Mouse (Mus musculus): ENCODE results near the gene Ttll3.

The Ttll3 gene

DNA sequence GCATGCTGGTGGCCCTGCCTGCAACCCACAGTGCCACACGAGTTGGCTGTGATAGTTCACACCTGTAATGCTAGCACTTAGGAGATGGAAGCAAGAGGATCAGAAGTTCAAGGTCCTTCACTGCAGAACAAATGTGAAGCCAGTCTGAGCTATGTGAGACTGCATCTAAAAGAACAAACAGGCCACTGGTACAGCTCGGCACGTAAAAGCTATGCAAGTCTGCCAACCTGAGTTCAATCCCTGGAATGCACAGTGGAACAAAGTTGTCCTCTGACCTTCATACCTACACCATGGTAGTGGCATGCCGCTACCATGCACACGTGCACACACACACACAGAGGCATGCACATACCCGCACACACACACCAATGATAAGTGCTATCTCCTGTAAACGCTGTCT is 35.1 kb downstream of the Ttll3 start:
- no peak for DNase-seq (ENCODE audit: low spot score)

DNA sequence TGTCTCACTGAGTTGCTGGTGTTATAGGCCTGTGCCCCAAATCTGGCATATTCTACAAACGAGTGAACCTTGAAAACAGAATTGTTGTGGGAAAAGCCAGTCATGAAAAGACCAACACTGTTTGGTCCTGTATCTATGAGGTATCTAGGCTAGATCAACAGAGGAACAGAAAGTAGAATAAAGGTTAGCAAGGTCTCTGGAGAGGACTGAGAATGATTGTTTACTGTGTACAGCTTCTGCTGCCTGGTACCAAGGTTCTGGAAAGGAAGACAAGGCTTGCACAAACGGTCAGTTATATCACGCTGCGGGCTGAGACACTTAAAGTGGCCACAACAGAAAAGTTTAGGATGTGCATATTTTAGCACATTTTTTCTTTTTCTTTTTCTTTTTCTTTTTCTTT is 37.6 kb downstream of the Ttll3 start:
- no peak for DNase-seq (ENCODE audit: low spot score)

DNA sequence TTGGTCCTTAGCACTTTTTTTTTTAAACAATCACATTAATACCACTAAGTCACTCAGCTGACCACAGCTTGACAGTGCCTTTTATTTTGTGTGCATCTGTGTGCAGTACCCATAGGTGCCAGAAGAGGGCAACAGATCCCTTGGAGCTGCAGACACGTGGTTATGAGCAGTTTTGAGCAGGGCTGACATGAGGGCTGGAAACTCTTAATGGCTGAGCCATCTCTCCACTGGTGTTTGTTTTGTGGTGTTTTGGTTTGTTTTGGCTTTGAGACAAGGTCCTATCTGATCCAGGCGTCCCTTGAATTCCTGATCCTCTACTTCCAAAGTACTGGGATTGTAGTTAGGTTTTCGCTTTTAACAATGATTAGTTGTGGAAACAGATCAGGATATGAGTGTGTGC is 38.3 kb downstream of the Ttll3 start:
- DNase-seq (ENCODE audit: low spot score): peak; percentile 67

DNA sequence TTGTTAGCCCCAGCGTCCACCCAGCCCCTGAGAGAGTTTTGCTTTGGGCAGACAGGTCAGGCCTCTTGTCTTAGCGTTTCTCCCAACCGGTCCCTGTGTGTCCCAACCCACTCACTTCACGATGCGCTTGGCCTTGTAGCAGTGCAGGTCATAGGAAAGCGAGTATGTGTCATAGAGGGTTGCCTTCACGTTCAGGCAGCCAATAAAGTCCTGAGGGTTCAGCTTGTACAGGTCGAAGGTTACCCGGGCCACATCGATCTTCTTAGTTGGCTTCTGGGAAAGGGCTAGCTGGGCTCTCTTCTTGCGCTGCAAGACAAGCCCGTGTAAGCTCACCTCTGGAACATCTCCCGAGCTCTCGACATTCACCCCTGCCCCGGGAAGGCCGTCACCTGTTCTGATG is 38.9 kb downstream of the Ttll3 start:
- no peak for DNase-seq (ENCODE audit: low spot score)

DNA sequence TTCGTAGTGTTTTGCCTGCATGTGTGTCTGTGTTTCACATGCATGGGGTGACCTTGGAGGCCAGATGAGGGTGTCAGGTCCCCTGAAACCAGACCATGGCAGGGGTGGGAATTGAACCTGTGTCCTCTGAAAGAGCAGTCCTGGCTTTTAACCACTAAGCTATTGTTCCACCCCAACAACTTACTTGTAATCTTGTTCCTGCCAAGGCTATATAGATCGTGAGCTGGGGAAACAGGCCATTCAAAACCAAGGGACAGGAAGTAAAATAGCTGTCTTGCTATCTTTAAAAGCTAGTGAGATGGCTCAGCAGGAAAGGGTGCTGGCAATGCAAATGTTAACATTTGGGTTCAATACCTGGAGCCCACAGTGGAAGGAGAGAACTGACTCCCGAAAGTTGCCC is 40.9 kb downstream of the Ttll3 start:
- no peak for DNase-seq (ENCODE audit: low spot score)

DNA sequence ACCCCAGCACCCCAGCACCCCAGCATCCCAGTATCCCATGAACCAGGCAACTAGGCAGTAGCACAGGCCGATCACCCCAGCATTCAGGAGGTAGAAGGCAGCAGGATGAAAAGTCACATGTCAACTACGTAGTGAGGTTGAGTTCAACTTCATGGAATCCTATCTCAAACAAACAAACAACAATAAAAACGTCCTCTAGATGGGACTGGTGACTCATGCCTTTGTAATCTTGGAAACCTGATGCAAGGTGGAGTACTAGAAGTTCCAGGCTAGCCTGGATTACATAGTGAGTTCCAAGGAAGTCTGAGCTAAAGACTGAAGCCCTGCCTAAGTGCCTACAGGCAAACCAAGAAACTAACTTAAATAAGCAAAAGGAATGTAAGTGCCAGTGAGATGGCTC is 41.8 kb downstream of the Ttll3 start:
- DNase-seq (ENCODE audit: low spot score): no peak

DNA sequence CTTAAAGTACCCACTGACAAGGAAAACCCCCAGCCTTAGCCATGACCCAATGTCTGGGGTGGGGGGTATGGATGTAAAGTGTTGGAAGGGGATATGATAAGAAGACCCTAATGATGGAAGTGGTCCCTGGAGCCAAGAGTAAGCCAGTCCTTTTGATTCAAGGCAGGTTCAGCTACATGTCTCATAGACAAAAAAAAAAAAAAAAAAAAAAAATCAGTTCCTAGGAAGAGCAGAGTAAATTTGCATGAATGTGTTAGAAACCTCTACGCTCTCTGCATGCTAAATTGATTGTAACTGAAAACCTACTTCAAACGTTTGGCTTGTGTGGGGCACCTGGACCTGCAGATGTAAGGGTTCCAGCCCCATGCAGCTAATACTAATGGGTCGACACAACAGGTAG is 42.7 kb downstream of the Ttll3 start:
- DNase-seq (ENCODE audit: low spot score): no peak

DNA sequence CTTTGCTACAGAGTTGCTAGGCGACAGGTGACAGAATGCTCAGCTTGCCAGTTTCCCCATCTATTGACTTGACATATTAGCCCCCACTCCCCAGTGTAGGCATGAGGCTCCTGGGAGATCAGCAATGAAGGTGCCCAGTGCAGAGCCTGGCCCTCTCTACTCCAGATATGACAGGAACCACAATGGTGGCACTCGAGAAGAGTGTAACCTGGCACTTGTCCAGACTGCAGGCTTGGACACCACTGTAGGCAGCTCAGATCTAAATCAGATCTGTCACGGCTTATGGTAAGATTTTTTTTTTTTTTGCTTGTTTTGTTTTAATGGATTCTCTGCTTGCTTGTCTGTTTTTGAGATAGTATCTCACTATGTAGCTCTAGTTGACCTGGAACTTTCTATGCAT is 44.6 kb downstream of the Ttll3 start:
- no peak for DNase-seq (ENCODE audit: low spot score)

DNA sequence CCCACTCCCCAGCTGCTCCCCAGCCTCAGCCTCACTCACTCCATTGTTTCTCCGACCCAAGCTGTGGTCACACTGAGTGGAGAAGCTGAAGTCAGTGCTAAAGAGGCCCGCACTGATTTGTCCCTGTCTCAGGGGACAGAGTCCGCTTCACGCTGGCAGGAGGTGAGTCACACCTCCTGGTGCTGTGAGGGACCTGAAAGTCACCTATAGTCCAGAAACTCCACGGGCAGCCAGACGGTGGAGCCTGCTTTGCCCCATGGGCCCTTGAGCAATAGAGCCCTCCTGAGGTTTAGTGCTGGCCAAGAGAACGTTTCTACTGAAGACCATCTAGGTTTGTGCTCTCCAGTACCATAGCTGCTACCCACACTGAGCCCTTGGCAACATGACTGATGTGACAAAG is 45.6 kb downstream of the Ttll3 start:
- no peak for DNase-seq (ENCODE audit: low spot score)

DNA sequence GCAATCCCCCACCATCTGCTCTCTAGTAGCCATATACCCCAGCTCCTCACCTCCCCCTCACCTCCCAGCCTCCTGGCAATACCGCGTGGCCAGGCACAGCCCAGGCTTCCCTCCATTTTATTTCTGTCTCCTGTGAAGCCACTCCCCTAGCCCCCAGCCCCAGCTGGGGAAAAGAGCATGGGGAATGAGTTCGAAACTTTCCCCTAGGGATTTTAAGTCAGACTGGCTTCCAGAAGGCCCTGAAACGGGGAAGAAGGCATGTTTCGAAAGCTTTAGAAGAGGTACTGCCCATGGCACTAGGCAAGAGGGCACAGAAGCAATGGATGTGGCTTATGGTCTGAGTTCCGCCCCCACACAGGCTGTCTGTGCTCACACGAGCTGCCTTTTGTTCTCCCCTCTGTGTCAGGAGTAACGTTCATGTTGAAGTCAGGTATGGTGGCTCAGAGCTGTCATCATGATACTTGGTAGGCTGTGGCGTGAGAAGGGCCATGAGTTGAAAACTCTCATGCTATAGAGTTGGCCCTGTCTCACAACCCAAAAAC is 46.7 kb downstream of the Ttll3 start, which contains the start of gene Cidec:
Gene Cidec (minus strand): TSS at position 97 of the 542 bp plus-strand sequence.
- no peak for DNase-seq (ENCODE audit: low spot score)

DNA sequence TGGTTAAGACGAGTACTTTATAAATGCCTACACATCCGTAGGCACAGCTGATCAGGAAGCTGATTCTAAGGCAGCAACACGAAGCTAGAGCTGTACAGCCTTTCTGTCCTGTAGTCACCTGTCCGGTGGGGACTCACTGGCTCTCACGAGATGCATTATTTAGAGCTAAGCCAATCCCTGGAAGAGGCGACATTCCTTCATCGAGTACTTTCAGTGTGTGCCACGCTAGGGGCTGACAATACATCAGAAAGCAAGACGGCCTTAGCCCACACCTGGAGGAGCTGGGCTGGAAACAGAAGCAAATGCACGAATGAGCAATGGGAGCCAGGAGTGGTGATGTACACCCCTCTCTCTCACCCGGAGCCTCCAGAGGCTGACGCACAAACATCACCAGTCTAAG is 48.1 kb downstream of the Ttll3 start:
- no peak for DNase-seq (ENCODE audit: low spot score)

DNA sequence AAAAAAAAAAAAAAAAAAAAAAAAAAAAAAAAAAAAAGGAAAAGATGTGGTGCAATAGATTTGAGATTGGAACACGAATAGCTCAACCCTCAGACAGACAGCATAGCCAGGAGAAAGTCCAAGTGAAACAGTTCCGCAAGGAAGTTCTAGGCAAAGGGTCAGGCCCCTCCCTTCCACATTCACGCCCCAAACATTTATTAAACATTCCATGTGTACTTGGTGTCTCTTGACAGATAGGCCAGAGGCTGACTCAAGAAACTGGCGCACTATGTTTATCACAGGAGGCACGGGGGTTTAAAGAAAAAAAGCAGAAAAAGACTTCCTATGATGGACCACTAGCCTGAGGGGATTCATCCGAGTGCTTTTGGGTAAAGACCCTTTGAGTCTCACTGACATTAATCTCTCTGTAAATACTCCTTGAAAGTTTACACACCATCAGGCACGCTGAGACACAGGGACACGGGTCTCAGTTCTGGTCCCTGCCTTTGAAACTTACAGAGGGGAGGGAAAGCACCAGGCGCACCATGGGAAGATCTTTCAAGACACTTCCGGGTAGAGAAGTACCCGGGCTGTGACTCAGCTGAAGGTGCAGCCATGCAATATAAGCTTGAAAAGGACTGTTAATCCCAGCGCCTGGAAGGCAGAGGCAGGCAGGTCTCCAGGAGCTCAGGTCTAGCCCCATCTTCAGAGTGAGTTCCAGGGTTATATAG is 49.8 kb downstream of the Ttll3 start:
- no peak for DNase-seq (ENCODE audit: low spot score)

DNA sequence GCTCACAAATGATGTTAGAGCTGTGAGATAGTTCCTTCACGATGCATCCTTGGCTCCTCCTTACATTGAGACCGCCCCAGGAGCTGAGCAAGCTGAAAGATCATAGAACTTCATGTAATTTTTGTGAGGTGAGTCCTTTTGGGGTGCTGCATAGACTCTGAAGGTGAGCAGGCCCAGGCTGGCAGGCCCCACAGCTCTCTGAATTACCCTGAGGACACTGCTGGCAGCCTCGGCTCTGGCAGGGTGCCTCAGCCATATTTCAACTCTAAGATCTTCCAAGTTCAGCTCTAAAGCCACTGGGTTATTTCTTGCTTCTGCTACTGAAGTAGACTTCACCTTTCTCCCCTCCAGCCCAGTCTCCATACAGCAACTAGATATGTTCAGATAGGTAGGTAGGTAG is 51.6 kb downstream of the Ttll3 start:
- DNase-seq (ENCODE audit: low spot score): no peak

DNA sequence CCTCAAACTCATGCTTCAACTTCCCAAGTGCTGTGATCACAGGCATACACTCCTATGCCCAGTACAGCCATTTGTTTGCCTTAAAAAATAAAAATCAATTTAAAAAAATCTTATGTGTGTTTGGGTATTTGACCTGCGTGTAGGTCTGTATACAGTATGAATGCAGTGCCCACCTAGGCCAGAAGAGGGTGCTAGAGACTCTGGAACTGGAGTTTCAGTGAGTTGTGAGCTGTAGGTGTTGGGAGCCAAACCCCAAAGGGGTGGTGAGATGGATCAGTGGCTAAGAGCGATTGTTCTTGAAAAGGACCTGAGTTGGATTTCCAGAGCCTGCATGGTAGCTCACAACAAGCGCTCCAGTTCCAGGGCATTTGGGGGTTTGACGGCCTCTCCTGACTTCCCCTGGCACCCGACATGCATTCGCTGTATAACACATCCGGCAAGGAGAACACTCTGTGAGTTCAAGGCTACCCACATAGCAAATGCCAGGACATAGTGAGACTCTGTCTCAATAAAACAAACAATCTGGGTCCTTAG is 52.2 kb downstream of the Ttll3 start:
- DNase-seq (ENCODE audit: low spot score): peak; percentile 84

DNA sequence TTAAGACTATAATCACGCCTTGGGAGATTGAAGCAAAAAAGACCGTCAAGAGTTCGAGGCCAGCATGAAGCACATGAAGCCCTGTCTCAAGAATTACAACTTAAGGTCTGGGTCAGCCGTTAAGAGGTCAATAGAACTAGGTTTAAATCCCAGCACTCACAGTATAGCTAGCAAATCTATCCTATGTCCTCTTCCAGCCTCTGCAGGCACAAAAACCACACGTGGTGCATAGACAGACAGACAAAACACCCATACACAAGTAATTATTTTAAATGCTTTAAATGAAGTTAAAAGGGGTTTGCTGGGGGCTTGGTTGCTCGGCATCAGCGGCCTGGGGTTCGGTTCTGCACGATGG is 53.0 kb downstream of the Ttll3 start:
- no peak for DNase-seq (ENCODE audit: low spot score)

DNA sequence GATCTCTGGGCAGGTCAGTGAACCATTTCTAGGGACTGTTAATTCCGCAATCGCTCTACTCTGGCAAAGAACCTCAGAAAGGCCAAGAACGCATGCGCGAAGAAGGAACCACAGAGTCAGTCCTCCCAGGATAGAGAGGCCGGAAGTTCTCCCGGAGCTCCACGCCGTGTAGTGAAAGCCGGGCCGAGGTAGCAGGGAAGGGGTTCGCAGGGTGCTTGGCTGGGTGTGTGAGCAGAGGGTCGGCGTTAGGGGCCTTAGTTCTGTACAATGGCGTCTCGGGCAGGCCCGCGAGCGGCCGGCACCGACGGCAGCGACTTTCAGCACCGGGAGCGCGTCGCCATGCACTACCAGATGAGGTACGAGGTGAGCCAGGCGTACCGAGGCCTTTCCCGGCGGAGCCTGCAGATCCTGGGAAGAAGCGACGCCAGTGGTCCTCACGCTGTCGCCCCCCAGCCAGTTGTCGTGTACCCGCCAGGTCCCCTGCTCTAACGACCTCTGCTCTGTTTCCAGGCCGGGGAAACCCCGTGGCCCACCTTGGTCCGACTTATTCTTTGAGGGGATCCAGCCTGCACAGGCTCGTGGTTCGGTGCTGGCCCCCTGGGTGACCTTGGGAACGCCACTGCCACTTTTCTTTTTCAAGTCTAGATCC is 53.5 kb downstream of the Ttll3 start, which contains the start of gene Jagn1:
Gene Jagn1 (plus strand): TSS at position 128 of the 649 bp plus-strand sequence.
- peak; percentile 95 for DNase-seq (ENCODE audit: low spot score)

DNA sequence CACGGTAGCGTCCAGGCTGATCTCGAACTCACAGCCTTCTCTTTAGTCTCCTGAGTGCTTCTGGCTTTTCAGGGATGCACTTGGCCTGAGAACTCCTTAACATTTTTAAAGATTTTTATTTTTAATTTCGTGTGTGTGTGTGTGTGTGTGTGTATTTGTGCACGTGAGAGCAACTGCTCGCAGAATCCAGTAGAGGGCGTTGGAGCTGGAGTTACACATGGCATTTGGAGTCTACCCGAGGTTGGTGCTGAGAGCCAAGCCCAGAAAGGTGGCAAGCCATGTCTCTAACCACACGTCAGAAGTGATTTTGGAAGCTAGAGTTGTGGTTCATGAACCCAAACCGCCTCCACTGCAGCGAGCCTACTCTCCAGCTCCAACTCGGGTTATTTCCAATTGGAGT is 54.0 kb downstream of the Ttll3 start:
- DNase-seq (ENCODE audit: low spot score): no peak

DNA sequence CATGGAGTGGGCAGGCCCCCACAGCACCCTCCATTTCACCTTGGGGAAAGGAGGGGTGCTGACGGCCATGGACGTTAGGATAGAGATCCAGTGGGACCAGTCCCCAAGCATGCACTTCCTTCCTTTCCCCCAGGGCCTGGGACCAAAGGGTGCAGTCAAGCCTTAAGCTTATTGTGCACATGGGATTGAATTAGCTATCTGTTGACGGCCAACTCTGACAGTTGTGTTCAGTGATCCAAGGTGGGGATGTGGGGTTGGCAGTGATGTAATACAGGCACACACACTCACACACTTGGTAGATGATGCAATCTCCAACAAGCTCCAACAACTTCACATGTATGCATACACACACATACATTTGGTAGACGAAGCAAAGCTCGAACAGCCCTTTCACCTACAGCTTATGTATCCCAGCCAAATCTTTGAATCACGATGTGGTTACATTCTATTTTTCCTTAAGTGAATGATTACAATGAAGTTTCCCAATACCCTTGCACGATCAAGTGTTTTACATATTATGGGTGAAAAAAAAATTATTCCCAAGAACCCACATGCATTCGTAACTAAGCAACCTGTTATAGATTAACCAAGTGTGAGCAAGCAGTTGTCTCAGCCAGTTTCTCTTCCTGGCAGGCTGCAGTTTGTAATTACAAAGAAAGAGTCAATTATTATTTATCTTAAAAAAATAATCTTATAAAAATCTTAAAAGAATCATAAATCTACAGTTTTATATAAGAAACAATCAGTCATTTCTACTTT is 55.3 kb downstream of the Ttll3 start:
- no peak for DNase-seq (ENCODE audit: low spot score)

DNA sequence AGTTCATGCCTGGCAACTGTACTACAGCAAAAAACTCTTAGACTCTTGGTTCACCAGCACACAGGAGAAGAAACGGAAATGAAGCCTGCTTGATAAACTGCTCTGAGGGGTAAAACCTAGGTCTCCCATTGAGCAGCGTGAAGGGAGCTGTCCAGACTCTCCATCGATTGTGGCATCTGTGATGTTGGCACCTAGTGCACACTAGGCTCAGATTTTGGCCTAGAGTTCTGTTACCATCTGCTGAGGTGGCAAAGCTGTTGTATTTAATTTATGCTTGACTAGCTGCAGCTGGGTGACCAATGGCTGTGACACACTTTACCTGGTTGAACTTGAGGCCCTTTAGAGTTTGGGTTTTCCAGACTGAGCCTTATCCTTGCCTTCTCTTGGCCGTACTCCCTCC is 58.6 kb downstream of the Ttll3 start:
- no peak for DNase-seq (ENCODE audit: low spot score)

DNA sequence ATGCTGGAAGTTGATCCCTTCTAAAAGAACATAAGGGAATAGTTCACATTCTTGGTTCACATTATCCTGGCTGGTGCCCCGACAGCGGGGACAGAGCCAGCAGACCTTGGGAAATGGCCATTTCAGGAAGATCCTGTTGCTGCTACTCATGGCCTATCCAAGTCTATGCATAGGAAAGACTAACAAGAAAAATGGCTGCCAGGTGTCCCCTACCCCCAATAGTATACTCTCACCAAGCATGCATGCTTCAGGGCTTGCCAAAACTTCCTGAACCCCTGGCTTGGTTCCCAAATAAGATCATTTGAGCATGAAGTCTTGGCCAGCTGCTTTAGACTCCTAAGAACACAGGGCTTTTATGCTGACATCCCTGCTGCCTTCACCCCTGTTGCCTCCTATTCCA is 62.8 kb downstream of the Ttll3 start:
- DNase-seq (ENCODE audit: low spot score): no peak

DNA sequence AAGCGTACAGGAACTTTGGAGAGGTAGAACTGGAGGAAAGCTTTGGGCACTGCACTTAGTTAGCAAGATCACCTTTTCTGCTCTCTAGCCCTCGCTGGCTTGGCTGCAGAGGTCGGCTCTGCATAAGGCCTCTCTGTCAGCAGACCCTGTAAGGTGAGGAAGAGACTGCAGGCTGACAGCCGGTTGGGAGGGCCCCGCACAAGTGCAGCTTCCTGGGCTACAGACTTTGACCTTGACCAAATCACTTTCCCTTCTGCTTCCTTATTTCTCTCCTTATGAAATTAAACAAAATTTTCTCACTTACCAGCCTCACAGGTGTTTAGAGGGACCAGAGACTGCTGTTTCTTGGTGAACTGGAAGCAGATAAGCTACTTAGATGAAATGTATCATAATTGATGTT is 65.9 kb downstream of the Ttll3 start:
- no peak for DNase-seq (ENCODE audit: low spot score)

DNA sequence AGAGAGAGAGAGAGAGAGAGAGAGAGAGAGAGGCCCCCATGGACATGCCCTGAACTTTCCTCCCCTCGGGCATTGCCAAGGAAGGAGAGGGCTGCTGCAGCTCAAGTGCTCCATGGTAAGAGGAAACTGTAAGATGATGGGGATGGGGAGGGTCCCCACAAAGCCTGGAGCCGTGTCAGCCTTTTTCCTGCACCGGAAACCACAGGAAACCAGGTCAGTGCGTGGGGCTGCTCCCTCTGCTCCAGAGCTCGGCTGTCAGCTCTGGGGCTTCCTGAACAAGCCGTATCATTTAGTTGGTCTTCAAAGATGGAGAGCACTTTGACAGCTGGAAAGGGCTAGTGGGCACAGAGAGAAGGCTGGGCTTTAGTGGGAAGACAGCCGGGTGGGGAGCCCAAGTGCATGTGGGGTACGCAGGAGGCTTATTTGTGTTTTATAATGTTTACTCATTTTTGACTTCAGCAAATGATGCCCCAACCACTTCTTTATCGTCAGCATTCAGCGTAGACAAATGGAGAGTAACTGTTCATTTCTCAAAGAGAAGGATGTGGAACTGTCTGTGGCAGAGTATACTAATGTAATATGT is 69.0 kb downstream of the Ttll3 start, which contains the start of gene Il17re:
Gene Il17re (plus strand): TSS at position 533 of the 583 bp plus-strand sequence.
- no peak for DNase-seq (ENCODE audit: low spot score)
